Mouse (Mus musculus): ENCODE measurements around the gene Itga10.

DNA sequence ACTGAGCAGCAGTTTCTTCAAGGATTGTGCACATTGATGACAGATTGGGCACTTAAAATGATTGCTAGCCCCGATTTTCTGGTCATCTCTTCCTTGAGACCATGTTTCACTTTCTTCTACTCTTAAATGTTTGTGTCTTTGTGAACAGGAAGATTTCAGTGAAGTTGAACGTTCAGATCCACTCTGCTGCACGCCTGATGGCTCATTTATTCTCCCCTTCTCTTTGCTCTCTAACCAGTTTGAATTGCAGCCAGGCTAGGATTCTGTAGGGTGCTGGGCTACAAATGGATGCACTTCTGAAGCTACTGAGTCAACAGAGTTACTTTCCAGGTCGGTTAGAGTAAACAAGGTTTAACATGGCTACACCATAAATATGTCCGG lies 42.7 kb upstream of the Itga10 start:
- TF ChIP-seq CTCF (IDR thresholded peaks at IDR 0.05) (no peak), EP300 (IDR thresholded peaks at IDR 0.05) (no peak)
